Comparison of ENCODE assay signal across 8 mouse cellular contexts in genomic region chr8:47943049-47943448, GRCm38 (mm10). TPM values are rescaled to one million over a fixed set of nuclear protein-coding genes. Genes with fewer than 3 reads are reported as not detected.
DNase-seq lines count a peak whose midpoint lies in the region; ATAC-seq lines count a peak whose summit lies in the region.

No protein-coding gene starts in this region.

- DNase-seq in CD4-positive, CD25-positive, alpha-beta regulatory T cell, adult 2 months (ENCODE audit: low read depth, low spot score), result peak; percentile 53
- peak; percentile 60 for DNase-seq in testis, postnatal 10 days (ENCODE audit: low spot score)
- DNase-seq in testis, postnatal 14 days (ENCODE audit: low spot score), result no peak
- DNase-seq in lung, postnatal 10 days, result peak; percentile 42
- DNase-seq in Muller cell, postnatal 12 days (ENCODE audit: inconsistent ontology term), result no peak
- DNase-seq in urinary bladder, postnatal 25 days (ENCODE audit: low spot score), result no peak
- no peak for DNase-seq in frontal cortex, postnatal 25 days (ENCODE audit: low spot score in 2 of 2)

- ATAC-seq in CD4-positive, CD25-positive, alpha-beta regulatory T cell, adult 4 months, result no peak

RNA-seq across cellular contexts. Expression of gene Wwc2, which starts 47.7 kb away (rescaled TPM):
- under 1 TPM; 0.24 to 0.31 TPM for polyA plus RNA-seq in CD4-positive, CD25-positive, alpha-beta regulatory T cell, adult 4 months (2017; shearing (Covaris generic))

Comparison
In these comparisons a context has a peak if more than half of its experiments do, and no peak if none do; other contexts are left out.
1. DNase-seq: peak in CD4-positive, CD25-positive, alpha-beta regulatory T cell, adult 2 months (single experiment), testis, postnatal 10 days (single experiment) and lung, postnatal 10 days (single experiment); none in testis, postnatal 14 days (single experiment), Muller cell, postnatal 12 days (single experiment), urinary bladder, postnatal 25 days (single experiment) and frontal cortex, postnatal 25 days (0 of 2).